Mouse (Mus musculus) liver, postnatal 0 days (tissue): ENCODE results near the gene Rnf20. TPM values are rescaled to one million over a fixed set of nuclear protein-coding genes. Genes with fewer than 3 reads are reported as not detected.
"Not testable (repeated sequence)": the region's sequence is repeated elsewhere in the genome, so short reads cannot be mapped to it uniquely, and the experiment has no call there.

ENCODE experiments used
- ATAC-seq: fragments of 200-750 bp; cut with Nextera tagmentation; 2 replicates; pipeline ENCODE4 v1.8.0; 2017; ENCODE audit warnings: mild to moderate bottlenecking, moderate library complexity
- DNase-seq: peaks from one replicate; pipeline ENCODE4 v3.0.0-alpha.2; 2016
- H3K27ac ChIP-seq: fragments of 300-500 bp; sonication (generic); 2 replicates; pipeline ENCODE4 v1.5.1; 2014; ENCODE audit warnings: antibody characterized with exemption, moderate library complexity, mild to moderate bottlenecking, low read depth
- H3K27me3 ChIP-seq: fragments of 300-500 bp; sonication (generic); 2 replicates; pipeline ENCODE4 v1.6.1; 2014; ENCODE audit warnings: low read length, control low read depth, mixed read lengths; ENCODE audit not compliant: insufficient read depth
- H3K36me3 ChIP-seq: fragments of 300-500 bp; sonication (generic); replicated peaks from 2 replicates; pipeline ENCODE4 v1.6.1; 2014; ENCODE audit warnings: mild to moderate bottlenecking, control low read depth, low read length, moderate library complexity, mixed read lengths; ENCODE audit not compliant: insufficient read depth
- H3K4me1 ChIP-seq: fragments of 300-500 bp; sonication (generic); 2 replicates; pipeline ENCODE4 v1.6.1; 2014; ENCODE audit warnings: antibody characterized with exemption, mild to moderate bottlenecking, control low read depth; ENCODE audit not compliant: insufficient read depth
- H3K4me2 ChIP-seq: fragments of 300-500 bp; sonication (generic); 2 replicates; pipeline ENCODE4 v1.6.1; 2014; ENCODE audit warnings: low read depth, mild to moderate bottlenecking, low read length, moderate library complexity, mixed read lengths
- H3K4me3 ChIP-seq: fragments of 300-500 bp; sonication (generic); 2 replicates; pipeline ENCODE4 v1.5.1; 2014; ENCODE audit warnings: low read depth, low read length
- H3K9ac ChIP-seq: fragments of 300-500 bp; sonication (generic); replicated peaks from 2 replicates; pipeline ENCODE4 v1.6.1; 2014; ENCODE audit warnings: mild to moderate bottlenecking, moderate library complexity
- H3K9me3 ChIP-seq: fragments of 300-500 bp; sonication (generic); 2 replicates; pipeline ENCODE4 v1.6.1; 2016; ENCODE audit warnings: mild to moderate bottlenecking, control low read depth, low read length, mixed read lengths
- CTCF ChIP-seq: sonication (generic); IDR thresholded peaks from 2 replicates; pipeline ENCODE4 v1.5.1; 2016; ENCODE audit warnings: antibody characterized with exemption, low read depth
- EP300 ChIP-seq: IDR thresholded peaks from 2 replicates; pipeline ENCODE4 v1.6.1; 2016; ENCODE audit warnings: antibody characterized with exemption, low read depth, mild to moderate bottlenecking
- WGBS: fragments of 180-500 bp; shearing (Covaris S2); extraction: QIAGEN DNeasy Blood & Tissue Kit; methylation state at CpG from one replicate; pipeline ENCODE4 v1.1.7; 2014; ENCODE audit not compliant: insufficient replicate concordance; 5-methylcytosine and 5-hydroxymethylcytosine counted together
- polyA plus RNA-seq: library from polyadenylated mRNA; unstranded; fragments of >200 nt; fragmentation: Nextera tagmentation; extraction: Ambion mirVana; gene quantifications from 2 replicates; pipeline ENCODE4 v1.2.1, GENCODE M21; 2015

Gene Rnf20
- polyA plus RNA-seq, 1 experiment from 2014 or later, result 11.8 TPM

GRCm38 (mm10) chr4:49622272-49622671 is 9.5 kb upstream of the Rnf20 start:
- H3K9me3 ChIP-seq, result no peaks in the 10 kb centered on the region
- no peak overlapping the region for H3K27ac ChIP-seq
- no peak overlapping the region for H3K4me2 ChIP-seq
- H3K4me3 ChIP-seq, result no peak overlapping the region
- no peaks in the 10 kb centered on the region for H3K36me3 ChIP-seq
- H3K4me1 ChIP-seq, result no peaks in the 10 kb centered on the region
- TF ChIP-seq EP300 (no peak), CTCF (no peak)
- WGBS, result 78% methylated on average over 2 of the region's 2 CpGs
- H3K9ac ChIP-seq, result no peak overlapping the region
- DNase-seq (no peak), ATAC-seq (no peak)
- no peaks in the 10 kb centered on the region for H3K27me3 ChIP-seq

GRCm38 (mm10) chr4:49623916-49624315 is 7.9 kb upstream of the Rnf20 start:
- no peak for DNase-seq
- Histone ChIP-seq H3K4me3 (no peak overlapping the region), H3K27me3 (no peaks in the 10 kb centered on the region), H3K4me2 (no peak overlapping the region), H3K9ac (no peak overlapping the region), H3K27ac (no peak overlapping the region), H3K9me3 (no peaks in the 10 kb centered on the region), H3K4me1 (no peaks in the 10 kb centered on the region), H3K36me3 (no peaks in the 10 kb centered on the region)
- WGBS, result 70% methylated on average over 4 of the region's 4 CpGs
- TF ChIP-seq EP300, result no peak
- no peak for TF ChIP-seq CTCF
- no peak for ATAC-seq

- not testable (repeated sequence) for H3K9me3 ChIP-seq, H3K27me3 ChIP-seq, H3K36me3 ChIP-seq, H3K4me3 ChIP-seq, H3K4me1 ChIP-seq, H3K27ac ChIP-seq, H3K9ac ChIP-seq, DNase-seq, H3K4me2 ChIP-seq, ATAC-seq
- WGBS, result 62% methylated on average over 4 of the region's 4 CpGs
These were observed 6.8 kb upstream of the Rnf20 start for GRCm38 (mm10) chr4:49624969-49625368.

GRCm38 (mm10) chr4:49626973-49627372 is 4.8 kb upstream of the Rnf20 start:
- no peak overlapping the region for H3K4me3 ChIP-seq
- peak; percentile 79 for DNase-seq
- TF ChIP-seq CTCF (peak; percentile 88), EP300 (no peak)
- H3K9me3 ChIP-seq, result no peaks in the 10 kb centered on the region
- no peak overlapping the region for H3K27ac ChIP-seq
- 0 out of 2 replicates have a peak, but pooled peaks cover 5% of the 10 kb centered on the region for H3K4me1 ChIP-seq
- no peak overlapping the region for H3K4me2 ChIP-seq
- H3K27me3 ChIP-seq, result no peaks in the 10 kb centered on the region
- H3K36me3 ChIP-seq, result no peaks in the 10 kb centered on the region
- no peak overlapping the region for H3K9ac ChIP-seq
- no peak for ATAC-seq
- 3% methylated on average over 3 of the region's 3 CpGs for WGBS

- Histone ChIP-seq H3K27me3 (no peaks in the 10 kb centered on the region), H3K4me2 (no peak overlapping the region), H3K4me3 (no peak overlapping the region), H3K27ac (no peak overlapping the region), H3K9me3 (no peaks in the 10 kb centered on the region), H3K4me1 (0 out of 2 replicates have a peak, but pooled peaks cover 8% of the 10 kb centered on the region), H3K9ac (no peak overlapping the region), H3K36me3 (peaks cover 3% of the 10 kb centered on the region; the same call in 1 of the 2 replicates)
- DNase-seq (no peak), ATAC-seq (no peak)
- no peak for TF ChIP-seq EP300
- no peak for TF ChIP-seq CTCF
- 77% methylated on average over 5 of the region's 5 CpGs for WGBS
These were observed 2.9 kb upstream of the Rnf20 start for GRCm38 (mm10) chr4:49628941-49629340.

- H3K9me3 ChIP-seq, result no peaks in the 10 kb centered on the region
- H3K4me1 ChIP-seq, result 0 out of 2 replicates have a peak, but pooled peaks cover 8% of the 10 kb centered on the region
- peak overlapping the region; percentile 89 for H3K9ac ChIP-seq
- TF ChIP-seq EP300 (no peak), CTCF (no peak)
- H3K27ac ChIP-seq, result peak overlapping the region; percentile 92
- DNase-seq (no peak), ATAC-seq (peak; percentile 65)
- peak overlapping the region; percentile 84 for H3K4me2 ChIP-seq
- H3K27me3 ChIP-seq, result no peaks in the 10 kb centered on the region
- under 1% methylated on average over 30 of the region's 30 CpGs for WGBS
- H3K36me3 ChIP-seq, result peaks cover 32% of the 10 kb centered on the region
- H3K4me3 ChIP-seq, result peak overlapping the region; percentile 92
These were observed 304 bp downstream of the Rnf20 start for GRCm38 (mm10) chr4:49632139-49632481.

- Histone ChIP-seq H3K9ac (no peak overlapping the region), H3K27ac (no peak overlapping the region), H3K4me3 (no peak overlapping the region), H3K27me3 (no peaks in the 10 kb centered on the region), H3K4me2 (no peak overlapping the region), H3K9me3 (no peaks in the 10 kb centered on the region), H3K36me3 (peaks cover 64% of the 10 kb centered on the region), H3K4me1 (0 out of 2 replicates have a peak, but pooled peaks cover 3% of the 10 kb centered on the region)
- DNase-seq, result no peak
- TF ChIP-seq EP300 (no peak), CTCF (no peak)
- WGBS, result 86% methylated on average over 11 of the region's 11 CpGs
- no peak for ATAC-seq
These were observed 6.0 kb downstream of the Rnf20 start for GRCm38 (mm10) chr4:49637821-49638220.
